Mouse (Mus musculus) intestine, embryonic 16.5 days (tissue): ENCODE measurements at regions not wholly inside any gene's neighbourhood (a gene's known extent, or its start where the extent isn't known, plus 50 kb on each side); places are given as distances from the start of the nearest gene placed in this dataset.

Experiments
- ATAC-seq: fragments of 200-750 bp; cut with Nextera tagmentation; 2 replicates; pipeline ENCODE4 v1.8.0; 2017; ENCODE audit warnings: moderate TSS enrichment, moderate library complexity
- H3K27ac ChIP-seq: fragments of 300-500 bp; sonication (generic); 2 replicates; pipeline ENCODE4 v1.5.1; 2014; ENCODE audit warnings: mild to moderate bottlenecking, low read length
- H3K27me3 ChIP-seq: fragments of 300-500 bp; sonication (generic); replicated peaks from 2 replicates; pipeline ENCODE4 v1.6.1; 2014; ENCODE audit warnings: low read length, control low read depth, mixed read lengths; ENCODE audit not compliant: control insufficient read depth, insufficient read depth
- H3K36me3 ChIP-seq: fragments of 300-500 bp; sonication (generic); 2 replicates; pipeline ENCODE4 v1.6.1; 2014; ENCODE audit warnings: low read length, control low read depth; ENCODE audit not compliant: control insufficient read depth, insufficient read depth
- H3K4me1 ChIP-seq: fragments of 300-500 bp; sonication (generic); 2 replicates; pipeline ENCODE4 v1.6.1; 2014; ENCODE audit warnings: low read length, control low read depth, mixed read lengths; ENCODE audit not compliant: control insufficient read depth, insufficient read depth
- H3K4me2 ChIP-seq: fragments of 300-500 bp; sonication (generic); 2 replicates; pipeline ENCODE4 v1.6.1; 2014; ENCODE audit warnings: low read depth, low read length, control low read depth
- H3K4me3 ChIP-seq: fragments of 300-500 bp; sonication (generic); 2 replicates; pipeline ENCODE4 v1.5.1; 2014; ENCODE audit warnings: mild to moderate bottlenecking, low read length
- H3K9ac ChIP-seq: fragments of 300-500 bp; sonication (generic); 2 replicates; pipeline ENCODE4 v1.6.1; 2014; ENCODE audit warnings: low read depth, low read length
- H3K9me3 ChIP-seq: fragments of 300-500 bp; sonication (generic); 2 replicates; pipeline ENCODE4 v1.6.1; 2016; ENCODE audit warnings: low read length, control low read depth; ENCODE audit not compliant: control insufficient read depth
- WGBS: fragments of 180-500 bp; shearing (Covaris S2); extraction: QIAGEN DNeasy Blood & Tissue Kit; methylation state at CpG from one replicate; pipeline ENCODE4 v1.1.7; 2014; 5-methylcytosine and 5-hydroxymethylcytosine counted together

DNA sequence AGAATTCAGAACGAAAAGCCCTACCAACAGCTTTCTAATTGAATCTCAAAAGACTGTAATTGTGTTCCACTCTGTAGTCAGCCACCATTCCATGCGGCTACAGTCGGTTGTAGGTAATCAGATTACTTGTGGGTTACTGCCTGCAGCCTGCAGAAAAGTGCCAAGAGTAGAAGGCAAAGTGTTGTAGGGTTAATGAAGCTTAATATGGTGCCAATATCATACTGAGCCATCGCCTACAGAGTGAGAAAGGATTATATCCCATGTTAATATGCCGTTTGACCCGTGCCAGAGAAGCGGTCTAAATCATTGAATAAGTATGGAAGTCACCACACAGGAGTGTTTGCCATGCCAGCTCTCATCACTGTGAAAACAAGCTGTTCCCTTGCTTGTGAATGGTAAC is 786.4 kb upstream of the Acvr2a start:
- no peak overlapping the region for H3K9ac ChIP-seq
- H3K9me3 ChIP-seq: no peaks in the 10 kb centered on the region
- no peaks in the 10 kb centered on the region for H3K4me1 ChIP-seq
- H3K4me3 ChIP-seq: no peak overlapping the region
- H3K36me3 ChIP-seq: no peaks in the 10 kb centered on the region
- 84% methylated on average over 7 of the region's 7 CpGs for WGBS
- no peak for ATAC-seq
- no peak overlapping the region for H3K4me2 ChIP-seq
- no peak overlapping the region for H3K27ac ChIP-seq
- no peaks in the 10 kb centered on the region for H3K27me3 ChIP-seq

DNA sequence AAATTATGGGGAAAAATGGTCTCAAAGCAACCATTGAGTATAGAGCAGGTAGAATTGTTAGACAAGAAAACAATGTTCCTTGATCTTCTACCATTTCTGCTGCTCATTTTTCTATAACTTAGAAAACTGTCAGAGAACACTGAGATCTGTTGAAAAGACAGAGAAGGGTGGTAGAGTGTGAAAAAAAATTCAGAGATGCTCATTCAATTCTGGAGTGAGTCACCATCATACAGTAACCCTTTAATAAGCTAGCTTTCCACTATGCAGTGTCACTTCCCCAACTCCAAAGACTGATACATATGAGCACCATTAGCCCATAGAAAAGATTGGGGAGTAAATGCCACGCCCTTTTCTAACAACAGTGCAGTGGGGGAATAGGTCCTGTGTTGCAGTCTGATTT is 752.5 kb upstream of the Acvr2a start:
- no peaks in the 10 kb centered on the region for H3K27me3 ChIP-seq
- no peaks in the 10 kb centered on the region for H3K4me1 ChIP-seq
- no peaks in the 10 kb centered on the region for H3K9me3 ChIP-seq
- no peak overlapping the region for H3K4me3 ChIP-seq
- no peak overlapping the region for H3K27ac ChIP-seq
- 58% methylated on average over 1 of the region's 1 CpGs for WGBS
- ATAC-seq: no peak
- no peaks in the 10 kb centered on the region for H3K36me3 ChIP-seq
- no peak overlapping the region for H3K4me2 ChIP-seq
- no peak overlapping the region for H3K9ac ChIP-seq

DNA sequence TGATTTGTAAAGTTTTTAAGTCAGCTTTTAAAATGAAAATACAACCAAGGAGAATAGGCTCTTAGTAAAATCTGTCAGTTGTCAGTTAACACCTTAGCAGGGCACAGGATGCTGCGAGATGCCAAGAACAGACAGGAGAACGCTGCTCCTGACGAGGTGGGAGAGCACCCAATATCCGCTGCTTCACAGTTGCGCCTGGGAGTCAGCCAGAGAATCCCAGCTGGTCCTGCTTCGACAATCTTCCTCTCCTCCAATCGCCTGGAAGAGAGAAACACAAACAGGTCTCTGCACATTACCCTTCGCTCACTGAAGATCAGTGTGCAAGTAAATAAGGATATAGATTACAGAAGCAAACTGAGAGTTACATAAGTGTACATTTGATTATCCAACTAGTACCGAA is 750.5 kb upstream of the Acvr2a start:
- WGBS: 61% methylated on average over 9 of the region's 9 CpGs
- H3K4me1 ChIP-seq: no peaks in the 10 kb centered on the region
- no peak overlapping the region for H3K4me2 ChIP-seq
- H3K27me3 ChIP-seq: no peaks in the 10 kb centered on the region
- no peak overlapping the region for H3K4me3 ChIP-seq
- no peaks in the 10 kb centered on the region for H3K9me3 ChIP-seq
- no peaks in the 10 kb centered on the region for H3K36me3 ChIP-seq
- H3K27ac ChIP-seq: no peak overlapping the region
- no peak overlapping the region for H3K9ac ChIP-seq
- ATAC-seq: no peak

DNA sequence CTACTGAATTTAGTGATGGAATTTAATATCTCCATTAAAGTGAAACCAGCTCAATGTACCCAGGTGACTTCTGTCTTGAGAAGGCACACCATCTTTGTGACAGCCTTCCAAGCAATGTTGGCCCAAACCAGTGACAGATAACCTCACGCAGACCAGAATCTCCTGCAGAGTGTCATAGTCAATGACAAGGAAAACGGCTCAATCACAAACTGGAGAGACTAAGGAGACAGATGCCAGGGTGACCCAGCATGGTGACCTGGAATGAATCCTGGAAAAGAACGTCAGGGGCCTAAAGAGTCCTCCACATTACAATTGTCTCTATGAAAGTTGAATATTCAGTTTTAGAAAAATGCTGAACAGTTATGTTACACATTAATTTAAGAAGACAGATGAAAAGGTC is 748.7 kb upstream of the Acvr2a start:
- H3K9ac ChIP-seq: no peak overlapping the region
- no peaks in the 10 kb centered on the region for H3K9me3 ChIP-seq
- H3K27me3 ChIP-seq: no peaks in the 10 kb centered on the region
- no peaks in the 10 kb centered on the region for H3K4me1 ChIP-seq
- 62% methylated on average over 3 of the region's 3 CpGs for WGBS
- no peak overlapping the region for H3K27ac ChIP-seq
- H3K4me2 ChIP-seq: no peak overlapping the region
- H3K36me3 ChIP-seq: no peaks in the 10 kb centered on the region
- no peak for ATAC-seq
- no peak overlapping the region for H3K4me3 ChIP-seq

DNA sequence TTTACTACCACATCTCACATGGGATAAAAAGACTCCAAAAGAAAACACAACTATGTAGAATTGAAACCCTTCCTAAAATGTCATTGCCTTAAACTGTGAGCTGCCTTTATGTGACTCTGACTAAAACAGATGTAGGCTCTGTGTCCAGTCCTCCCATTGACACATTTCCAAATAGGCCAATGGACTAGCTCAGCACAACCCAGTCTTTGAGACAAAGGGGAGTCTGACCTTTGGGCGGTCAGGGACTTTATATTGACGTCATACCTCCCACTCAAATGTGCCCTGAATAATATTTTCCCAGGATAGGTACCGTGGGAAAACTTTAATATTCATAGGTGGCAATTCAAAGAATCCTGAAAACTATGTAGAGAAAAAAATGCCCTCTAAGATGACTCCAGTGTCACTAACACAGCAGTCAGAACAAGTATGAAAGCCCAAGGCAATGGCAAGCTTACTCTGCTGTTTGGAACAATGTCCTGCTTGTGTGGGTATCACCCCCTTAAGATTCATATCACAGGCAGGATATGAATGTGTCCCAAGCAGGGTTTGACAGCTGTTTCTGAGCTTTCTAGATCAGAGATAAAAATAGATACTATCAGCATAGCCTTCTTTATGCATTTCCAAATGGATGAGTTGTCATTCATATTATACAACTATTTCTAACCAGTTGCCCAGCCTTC is 731.6 kb upstream of the Acvr2a start:
- Histone ChIP-seq H3K4me2 (no peak overlapping the region), H3K9ac (no peak overlapping the region), H3K27me3 (no peaks in the 10 kb centered on the region), H3K9me3 (no peaks in the 10 kb centered on the region), H3K4me3 (no peak overlapping the region), H3K27ac (no peak overlapping the region), H3K36me3 (no peaks in the 10 kb centered on the region), H3K4me1 (no peaks in the 10 kb centered on the region)
- no peak for ATAC-seq
- 75% methylated on average over 3 of the region's 3 CpGs for WGBS

DNA sequence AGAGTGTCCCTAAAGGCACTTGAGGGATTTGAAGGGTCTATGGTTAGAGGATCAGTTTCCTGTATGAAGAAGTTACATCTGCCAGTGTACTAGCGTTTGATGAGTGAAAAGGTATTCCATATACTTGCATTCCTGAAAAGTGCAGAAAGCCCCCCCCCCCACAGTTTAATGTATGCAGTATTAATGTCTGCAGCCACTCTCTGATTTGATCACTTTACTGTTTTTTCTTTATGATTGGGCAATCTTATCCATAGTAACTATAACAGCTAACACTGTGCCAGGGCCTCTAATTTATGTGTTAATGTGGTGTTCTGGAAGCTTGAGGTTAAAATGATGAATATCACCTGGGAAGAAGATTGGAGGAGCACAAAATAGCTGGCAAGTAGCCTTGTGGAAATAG is 715.6 kb upstream of the Acvr2a start:
- no peak for ATAC-seq
- Histone ChIP-seq H3K4me3 (no peak overlapping the region), H3K4me1 (0 out of 2 replicates have a peak, but pooled peaks cover 2% of the 10 kb centered on the region), H3K36me3 (no peaks in the 10 kb centered on the region), H3K4me2 (no peak overlapping the region), H3K27ac (no peak overlapping the region), H3K9me3 (no peaks in the 10 kb centered on the region), H3K27me3 (no peaks in the 10 kb centered on the region), H3K9ac (no peak overlapping the region)
- 71% methylated on average over 1 of the region's 1 CpGs for WGBS

DNA sequence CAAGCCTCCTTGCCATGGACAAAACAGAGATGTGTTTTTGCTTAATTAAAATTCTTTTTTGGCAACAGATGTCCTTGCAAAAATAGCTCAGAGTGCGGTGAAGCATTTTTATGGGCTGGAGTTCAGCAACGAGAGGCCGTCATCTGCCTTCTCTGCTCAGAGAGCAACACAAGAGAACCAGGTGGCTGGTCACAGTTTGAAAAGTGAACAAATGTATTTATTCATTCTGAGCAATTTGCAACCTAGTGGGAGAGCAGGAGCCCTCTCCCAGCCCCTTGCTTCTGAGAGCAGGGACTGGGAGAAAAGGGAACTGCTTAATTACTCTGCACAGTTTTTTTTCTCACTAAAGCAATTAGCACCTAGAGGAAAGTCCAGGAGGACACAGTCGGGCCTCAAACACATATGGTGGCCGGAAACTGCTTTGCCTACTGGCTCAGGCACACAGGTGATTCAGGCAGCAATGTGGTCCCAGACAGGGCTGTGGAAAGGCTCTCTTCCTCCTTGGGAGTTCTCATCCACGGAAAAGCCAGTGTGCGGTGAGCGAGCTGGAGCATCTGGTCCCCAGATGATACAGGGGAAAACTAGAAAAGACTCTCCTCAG is 714.9 kb upstream of the Acvr2a start:
- Histone ChIP-seq H3K4me3 (no peak overlapping the region), H3K27me3 (no peaks in the 10 kb centered on the region), H3K4me1 (0 out of 2 replicates have a peak, but pooled peaks cover 2% of the 10 kb centered on the region), H3K36me3 (no peaks in the 10 kb centered on the region), H3K9ac (no peak overlapping the region), H3K9me3 (no peaks in the 10 kb centered on the region), H3K27ac (no peak overlapping the region), H3K4me2 (no peak overlapping the region)
- WGBS: 44% methylated on average over 8 of the region's 8 CpGs
- no peak for ATAC-seq

DNA sequence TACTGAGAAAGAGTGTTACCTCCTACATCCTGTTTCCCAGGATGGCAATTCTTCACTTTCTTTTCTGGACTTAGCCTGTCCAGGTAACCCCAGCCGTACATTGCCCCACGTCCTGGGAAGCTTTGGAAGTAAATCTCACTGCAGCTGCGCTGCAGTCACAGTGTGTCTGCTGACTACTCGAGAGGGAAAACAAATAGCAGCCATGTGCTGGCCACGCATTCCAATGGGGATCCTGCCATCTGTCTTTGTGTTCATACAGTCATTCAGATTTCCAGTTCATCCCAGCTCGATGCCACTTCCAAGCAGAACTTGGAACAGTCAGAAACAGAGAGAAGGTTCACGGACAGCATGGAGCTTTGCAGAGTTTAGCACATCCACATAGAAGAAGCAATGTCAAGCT is 690.2 kb upstream of the Acvr2a start:
- no peak overlapping the region for H3K4me2 ChIP-seq
- WGBS: 48% methylated on average over 7 of the region's 7 CpGs
- no peak overlapping the region for H3K27ac ChIP-seq
- no peaks in the 10 kb centered on the region for H3K4me1 ChIP-seq
- no peaks in the 10 kb centered on the region for H3K27me3 ChIP-seq
- no peak overlapping the region for H3K9ac ChIP-seq
- no peak for ATAC-seq
- H3K9me3 ChIP-seq: no peaks in the 10 kb centered on the region
- no peaks in the 10 kb centered on the region for H3K36me3 ChIP-seq
- H3K4me3 ChIP-seq: no peak overlapping the region

DNA sequence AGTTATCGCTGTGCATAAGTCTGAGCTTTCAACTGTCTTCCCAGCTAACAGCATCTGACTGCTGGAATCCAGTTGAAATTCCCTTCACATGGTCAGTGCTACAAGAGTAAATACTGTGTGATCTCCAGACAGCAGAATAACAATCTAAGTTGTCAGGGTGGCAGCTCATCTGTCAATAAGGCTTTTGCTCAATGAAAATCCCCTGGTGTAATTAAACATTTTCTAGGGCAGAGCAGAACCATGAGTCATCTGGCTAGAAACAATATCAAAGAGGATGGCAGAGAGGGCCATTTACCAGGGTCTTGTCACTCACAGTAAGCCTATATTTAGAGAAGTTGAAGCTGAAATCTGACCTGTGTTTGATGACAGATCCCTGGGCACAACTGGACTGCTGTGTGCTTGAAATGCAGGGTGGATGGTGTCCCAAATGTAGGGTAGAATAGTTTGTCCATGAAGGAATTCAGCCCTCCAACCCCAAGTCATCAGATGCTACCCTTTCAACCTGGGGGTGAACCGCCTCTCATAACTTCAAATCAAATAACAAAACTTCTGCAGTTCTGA is 675.8 kb upstream of the Acvr2a start:
- no peak for ATAC-seq
- WGBS: 91% methylated on average over 2 of the region's 2 CpGs
- no peak overlapping the region for H3K9ac ChIP-seq
- H3K27me3 ChIP-seq: no peaks in the 10 kb centered on the region
- no peak overlapping the region for H3K4me2 ChIP-seq
- H3K4me1 ChIP-seq: no peaks in the 10 kb centered on the region
- H3K4me3 ChIP-seq: no peak overlapping the region
- no peak overlapping the region for H3K27ac ChIP-seq
- H3K36me3 ChIP-seq: no peaks in the 10 kb centered on the region
- no peaks in the 10 kb centered on the region for H3K9me3 ChIP-seq
